Mouse (Mus musculus) kidney, adult 2 months (tissue): Measurements from ENCODE around the gene Lman1l.

Experiments used
- CTCF ChIP-seq: fragments of 200-500 bp; conservative IDR thresholded peaks from 2 replicates; pipeline ENCODE4 v1.5.1; 2011; ENCODE audit warnings: low read depth, mild to moderate bottlenecking, control low read depth, low read length, moderate library complexity, mixed read lengths; ENCODE audit not compliant: insufficient read depth, insufficient read length
- POLR2A ChIP-seq: fragments of 200-500 bp; IDR thresholded peaks from one replicate; pipeline ENCODE4 v1.6.1; 2011; ENCODE audit warnings: low read depth, low read length, control low read depth

- TF ChIP-seq POLR2A (no peak), CTCF (no peak)
These were observed 54.8 kb downstream of the Lman1l start for GRCm38 (mm10) chr9:57565741-57566221.
